Mouse (Mus musculus): Measurements from ENCODE around the gene Nnat.

- TF ChIP-seq CTCF (IDR thresholded peaks at IDR 0.05; ENCODE audit: low read depth) = no peak
- TF ChIP-seq EP300 (IDR thresholded peaks at IDR 0.05; ENCODE audit: low read depth) = no peak
Observed at GRCm38 (mm10) chr2:157607542-157608236, 47.8 kb downstream of the Nnat start.

All from liver, embryonic 14.5 days (tissue).